Mouse (Mus musculus): ENCODE measurements around the gene Gipc3.

GRCm38 (mm10) chr10:81377793-81378552 lies 34.9 kb upstream of the Gipc3 start, which contains the start of gene Fzr1:
- TF ChIP-seq CTCF (IDR thresholded peaks at IDR 0.05; ENCODE audit: control insufficient read depth, insufficient read depth, insufficient read length) (no peak), MYOG (IDR thresholded peaks at IDR 0.05; ENCODE audit: control insufficient read depth, extremely low read depth, insufficient read length) (no peak), USF1 (IDR thresholded peaks at IDR 0.05; ENCODE audit: low read depth) (no peak)

Measured in C2C12 (cell line).